In the genomic region with DNA sequence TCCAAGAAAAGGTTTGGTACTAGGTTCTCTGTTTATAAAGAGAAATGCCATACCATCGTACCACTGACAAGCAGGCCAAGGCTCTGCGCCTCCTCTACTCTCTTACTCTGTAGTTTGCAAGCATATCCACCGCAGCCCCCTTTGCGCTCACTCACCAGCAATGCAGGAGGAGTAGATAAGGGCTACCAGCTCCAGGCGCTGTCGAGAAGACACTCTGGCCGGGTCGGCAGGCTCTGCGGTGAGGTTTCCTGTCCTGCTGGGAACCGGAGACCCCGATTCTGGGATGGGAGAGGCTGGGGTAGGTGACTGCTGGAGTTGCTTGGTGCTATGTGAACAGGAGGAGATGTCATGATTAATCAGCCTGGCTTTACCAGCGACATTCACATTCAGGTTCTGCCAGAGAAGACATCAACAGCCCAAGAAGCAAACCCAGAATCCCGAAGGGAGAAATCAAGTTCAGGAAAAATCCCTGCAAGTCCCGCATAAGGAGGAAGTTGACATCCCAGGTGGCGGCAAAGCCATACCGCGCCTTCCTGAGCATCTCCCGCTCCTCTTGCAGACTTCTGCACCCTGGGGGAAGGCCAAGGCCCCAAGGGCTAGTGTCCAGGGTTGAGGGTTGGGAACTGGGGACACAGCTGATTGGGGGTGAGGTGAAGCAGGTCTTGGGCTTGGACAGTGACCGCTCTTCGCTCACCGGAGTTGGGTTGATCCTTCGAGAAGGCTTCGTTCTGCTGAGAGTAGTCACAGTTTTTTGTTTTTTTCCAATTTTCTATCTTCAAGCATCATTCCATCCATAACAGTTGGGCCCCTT, we compare ENCODE assay signal across 8 mouse cellular contexts.
A peak's percentile ranks its signal among the peaks of the same experiment; 100 is the strongest.
DNase-seq lines count a peak whose midpoint lies in the region; ATAC-seq and TF ChIP-seq lines count a peak whose summit lies in the region.

No protein-coding gene starts in this region.

- H3K36me3 ChIP-seq in lung, embryonic 14.5 days (ENCODE audit: insufficient read depth): peaks cover 41% of the 10 kb centered on the region
- H3K36me3 ChIP-seq in forebrain, embryonic 13.5 days (ENCODE audit: poor library complexity, severe bottlenecking): peaks cover 38% of the 10 kb centered on the region

- H3K9me3 ChIP-seq in lung, embryonic 14.5 days (ENCODE audit: low read depth, low read length): no peaks in the 10 kb centered on the region
- H3K9me3 ChIP-seq in forebrain, embryonic 13.5 days (replicated peaks): no peaks in the 10 kb centered on the region

- TF ChIP-seq CTCF in lung, embryonic 14.5 days (IDR thresholded peaks at IDR 0.05; ENCODE audit: low read depth): no peak

- no peaks in the 10 kb centered on the region for H3K27me3 ChIP-seq in lung, embryonic 14.5 days (ENCODE audit: insufficient read depth, low read length)
- no peaks in the 10 kb centered on the region for H3K27me3 ChIP-seq in forebrain, embryonic 13.5 days

- DNase-seq in lung, embryonic 14.5 days: peak; percentile 50
- no peak for DNase-seq in lung, postnatal 4 days
- DNase-seq in c-Kit-negative CD71-positive TER-119-positive erythroid progenitor cells, embryonic 14.5 days (ENCODE audit: low read depth, low spot score): peak; percentile 51
- peak; percentile 17 for DNase-seq in kidney, postnatal 14 days
- peak; percentile 14 for DNase-seq in naive thymus-derived CD4-positive, alpha-beta T cell, adult 2 months (ENCODE audit: low read depth)
- peak; percentile 13 for DNase-seq in yolk sac, embryonic 10.5 days (ENCODE audit: low spot score)
- DNase-seq in adrenal gland, postnatal 25 days: no peak

- peak overlapping the region; percentile 98 for H3K4me2 ChIP-seq in lung, embryonic 14.5 days
- peak overlapping the region; percentile 99 for H3K4me2 ChIP-seq in forebrain, embryonic 13.5 days

- no peak overlapping the region; the same call in 1 of the 2 replicates for H3K27ac ChIP-seq in lung, embryonic 14.5 days (ENCODE audit: low read depth)
- no peak overlapping the region for H3K27ac ChIP-seq in forebrain, embryonic 13.5 days

- no peak for ATAC-seq in lung, embryonic 14.5 days (ENCODE audit: insufficient read depth)
- no peak for ATAC-seq in forebrain, embryonic 13.5 days

- H3K4me3 ChIP-seq in lung, embryonic 14.5 days (ENCODE audit: low read depth, low read length): peak overlapping the region; percentile 90
- H3K4me3 ChIP-seq in forebrain, embryonic 13.5 days: peak overlapping the region; percentile 61

- H3K9ac ChIP-seq in lung, embryonic 14.5 days: peak overlapping the region; percentile 90
- peak overlapping the region; percentile 90 for H3K9ac ChIP-seq in forebrain, embryonic 13.5 days

- H3K4me1 ChIP-seq in lung, embryonic 14.5 days (ENCODE audit: insufficient read depth): peaks cover 17% of the 10 kb centered on the region
- H3K4me1 ChIP-seq in forebrain, embryonic 13.5 days: peaks cover 28% of the 10 kb centered on the region

- WGBS in lung, embryonic 14.5 days: 2% methylated on average over 23 of the region's 23 CpGs
- WGBS in forebrain, embryonic 13.5 days: 14% methylated on average over 23 of the region's 23 CpGs

Comparison
In these comparisons a context has a peak if more than half of its experiments do, and no peak if none do; other contexts are left out.
1. DNase-seq: peak in lung, embryonic 14.5 days (single experiment), c-Kit-negative CD71-positive TER-119-positive erythroid progenitor cells, embryonic 14.5 days (single experiment), kidney, postnatal 14 days (single experiment), naive thymus-derived CD4-positive, alpha-beta T cell, adult 2 months (single experiment) and yolk sac, embryonic 10.5 days (single experiment); none in lung, postnatal 4 days (0 of 2) and adrenal gland, postnatal 25 days (single experiment).